Mouse (Mus musculus): ENCODE data around the gene Olfr772. TPM values are rescaled to one million over a fixed set of nuclear protein-coding genes. Genes with fewer than 3 reads are reported as not detected.
"Not testable (repeated sequence)": the region's sequence is repeated elsewhere in the genome, so short reads cannot be mapped to it uniquely, and the experiment has no call there.

Olfr772 gene
- not detected in 2 replicates for polyA plus RNA-seq (2014; fragmentation: Nextera tagmentation; extraction: Ambion mirVana)

GRCm38 (mm10) chr10:129177821-129178220, at the start of gene Olfr772:
Gene Olfr772 (minus strand): TSS chr10:129177921.
- 85% methylated on average over 3 of the region's 4 CpGs for WGBS
- H3K27ac ChIP-seq; H3K36me3 ChIP-seq (replicated peaks; ENCODE audit: control insufficient read depth, insufficient read depth); H3K4me3 ChIP-seq (replicated peaks; ENCODE audit: low read length); H3K9me3 ChIP-seq (ENCODE audit: control insufficient read depth, low read length); DNase-seq (ENCODE audit: low spot score); ATAC-seq (ENCODE audit: low FRiP score); H3K27me3 ChIP-seq (ENCODE audit: control insufficient read depth, insufficient read depth, low read length); H3K9ac ChIP-seq; H3K4me2 ChIP-seq (replicated peaks); H3K4me1 ChIP-seq (replicated peaks; ENCODE audit: control insufficient read depth, insufficient read depth, low read length): not testable (repeated sequence)

GRCm38 (mm10) chr10:129187319-129187718, 9.6 kb upstream of the Olfr772 start, which contains the start of gene Olfr773:
Gene Olfr773 (minus strand): TSS chr10:129187419.
- not testable (repeated sequence) for DNase-seq (ENCODE audit: low spot score); H3K27ac ChIP-seq; H3K9ac ChIP-seq; H3K4me3 ChIP-seq (replicated peaks; ENCODE audit: low read length); H3K27me3 ChIP-seq (ENCODE audit: control insufficient read depth, insufficient read depth, low read length); H3K9me3 ChIP-seq (ENCODE audit: control insufficient read depth, low read length); H3K4me2 ChIP-seq (replicated peaks); H3K4me1 ChIP-seq (replicated peaks; ENCODE audit: control insufficient read depth, insufficient read depth, low read length); H3K36me3 ChIP-seq (replicated peaks; ENCODE audit: control insufficient read depth, insufficient read depth); ATAC-seq (ENCODE audit: low FRiP score)

GRCm38 (mm10) chr10:129164651-129165050, 13.1 kb downstream of the Olfr772 start, which contains the start of gene Olfr771:
Gene Olfr771 (minus strand): TSS chr10:129164751.
- ATAC-seq (ENCODE audit: low FRiP score) (no peak), DNase-seq (ENCODE audit: low spot score) (no peak)
- WGBS, result 82% methylated on average over 1 of the region's 1 CpGs
- no peaks in the 10 kb centered on the region for H3K4me1 ChIP-seq (replicated peaks; ENCODE audit: control insufficient read depth, insufficient read depth, low read length)
- no peak within 1 kb of the TSS for H3K27ac ChIP-seq
- H3K36me3 ChIP-seq (replicated peaks; ENCODE audit: control insufficient read depth, insufficient read depth), result no peaks in the 10 kb centered on the region
- no peaks in the 10 kb centered on the region for H3K9me3 ChIP-seq (ENCODE audit: control insufficient read depth, low read length)
- no peak within 1 kb of the TSS for H3K4me3 ChIP-seq (replicated peaks; ENCODE audit: low read length)
- no peaks in the 10 kb centered on the region for H3K27me3 ChIP-seq (ENCODE audit: control insufficient read depth, insufficient read depth, low read length)
- no peak within 1 kb of the TSS for H3K4me2 ChIP-seq (replicated peaks)
- no peak within 1 kb of the TSS for H3K9ac ChIP-seq

- no peaks in the 10 kb centered on the region for H3K27me3 ChIP-seq (ENCODE audit: control insufficient read depth, insufficient read depth, low read length)
- WGBS, result 76% methylated on average over 2 of the region's 2 CpGs
- no peak for ATAC-seq (ENCODE audit: low FRiP score)
Measured at GRCm38 (mm10) chr10:129138898-129139297, 38.8 kb downstream of the Olfr772 start, which contains the start of gene Olfr770. Gene Olfr770 (minus strand): TSS chr10:129138998.

More at GRCm38 (mm10) chr10:129138898-129139297, 38.8 kb downstream of the Olfr772 start, which contains the start of gene Olfr770:
- Histone ChIP-seq H3K9me3 (ENCODE audit: control insufficient read depth, low read length) (no peaks in the 10 kb centered on the region), H3K36me3 (replicated peaks; ENCODE audit: control insufficient read depth, insufficient read depth) (no peaks in the 10 kb centered on the region), H3K9ac (no peak within 1 kb of the TSS), H3K4me2 (replicated peaks) (no peak within 1 kb of the TSS), H3K27ac (no peak within 1 kb of the TSS), H3K4me3 (replicated peaks; ENCODE audit: low read length) (no peak within 1 kb of the TSS), H3K4me1 (replicated peaks; ENCODE audit: control insufficient read depth, insufficient read depth, low read length) (no peaks in the 10 kb centered on the region)
- DNase-seq (ENCODE audit: low spot score), result no peak

Other genes with a start within 250 kb of the Olfr772 start
- gene Itga7, start 244.1 kb downstream of the Olfr772 start, polyA plus RNA-seq (2014; fragmentation: Nextera tagmentation; extraction: Ambion mirVana), result 6.2 and 7.2 TPM in 2 replicates
- gene Mettl7b, start 216.9 kb downstream of the Olfr772 start, polyA plus RNA-seq (2014; fragmentation: Nextera tagmentation; extraction: Ambion mirVana), result not detected in 2 replicates
- not detected in 2 replicates for gene Olfr9, start 188.5 kb downstream of the Olfr772 start, polyA plus RNA-seq (2014; fragmentation: Nextera tagmentation; extraction: Ambion mirVana)
- not detected in 2 replicates for gene Olfr763, start 167.1 kb downstream of the Olfr772 start, polyA plus RNA-seq (2014; fragmentation: Nextera tagmentation; extraction: Ambion mirVana)
- gene Olfr764-ps1, start 138.0 kb downstream of the Olfr772 start, polyA plus RNA-seq (2014; fragmentation: Nextera tagmentation; extraction: Ambion mirVana), result not detected in 2 replicates
- not detected in 2 replicates for gene Olfr765, start 127.9 kb downstream of the Olfr772 start, polyA plus RNA-seq (2014; fragmentation: Nextera tagmentation; extraction: Ambion mirVana)
- not detected in 2 replicates for gene Olfr766-ps1, start 108.9 kb downstream of the Olfr772 start, polyA plus RNA-seq (2014; fragmentation: Nextera tagmentation; extraction: Ambion mirVana)
- gene Olfr767, start 95.0 kb downstream of the Olfr772 start, polyA plus RNA-seq (2014; fragmentation: Nextera tagmentation; extraction: Ambion mirVana), result not detected in 2 replicates
- not detected in 2 replicates for gene Olfr768, start 78.5 kb downstream of the Olfr772 start, polyA plus RNA-seq (2014; fragmentation: Nextera tagmentation; extraction: Ambion mirVana)
- gene Olfr769, start 60.1 kb downstream of the Olfr772 start, polyA plus RNA-seq (2014; fragmentation: Nextera tagmentation; extraction: Ambion mirVana), result not detected in 2 replicates
- gene Olfr770, start 38.9 kb downstream of the Olfr772 start, polyA plus RNA-seq (2014; fragmentation: Nextera tagmentation; extraction: Ambion mirVana), result not detected in 2 replicates
- not detected in 2 replicates for gene Olfr771, start 13.2 kb downstream of the Olfr772 start, polyA plus RNA-seq (2014; fragmentation: Nextera tagmentation; extraction: Ambion mirVana)
- not detected in 2 replicates for gene Olfr773, start 9.5 kb upstream of the Olfr772 start, polyA plus RNA-seq (2014; fragmentation: Nextera tagmentation; extraction: Ambion mirVana)
- not detected in 2 replicates for gene Olfr774, start 58.3 kb upstream of the Olfr772 start, polyA plus RNA-seq (2014; fragmentation: Nextera tagmentation; extraction: Ambion mirVana)
- not detected in 2 replicates for gene Olfr775, start 70.5 kb upstream of the Olfr772 start, polyA plus RNA-seq (2014; fragmentation: Nextera tagmentation; extraction: Ambion mirVana)
- not detected in 2 replicates for gene Olfr776, start 81.2 kb upstream of the Olfr772 start, polyA plus RNA-seq (2014; fragmentation: Nextera tagmentation; extraction: Ambion mirVana)
- gene Olfr777, start 93.6 kb upstream of the Olfr772 start, polyA plus RNA-seq (2014; fragmentation: Nextera tagmentation; extraction: Ambion mirVana), result not detected in 2 replicates
- gene Olfr780, start 140.2 kb upstream of the Olfr772 start, polyA plus RNA-seq (2014; fragmentation: Nextera tagmentation; extraction: Ambion mirVana), result not detected in 2 replicates
- gene Olfr781, start 150.9 kb upstream of the Olfr772 start, polyA plus RNA-seq (2014; fragmentation: Nextera tagmentation; extraction: Ambion mirVana), result not detected in 2 replicates
- gene Olfr782, start 170.9 kb upstream of the Olfr772 start, polyA plus RNA-seq (2014; fragmentation: Nextera tagmentation; extraction: Ambion mirVana), result not detected in 2 replicates
- gene Olfr784, start 206.2 kb upstream of the Olfr772 start, polyA plus RNA-seq (2014; fragmentation: Nextera tagmentation; extraction: Ambion mirVana), result 0.09 and 0.10 TPM in 2 replicates
- gene Olfr785, start 227.5 kb upstream of the Olfr772 start, polyA plus RNA-seq (2014; fragmentation: Nextera tagmentation; extraction: Ambion mirVana), result not detected in 2 replicates
- not detected in 2 replicates for gene Olfr786, start 249.4 kb upstream of the Olfr772 start, polyA plus RNA-seq (2014; fragmentation: Nextera tagmentation; extraction: Ambion mirVana)